ENCODE assay signal across 18 mouse cellular contexts in the genomic region with DNA sequence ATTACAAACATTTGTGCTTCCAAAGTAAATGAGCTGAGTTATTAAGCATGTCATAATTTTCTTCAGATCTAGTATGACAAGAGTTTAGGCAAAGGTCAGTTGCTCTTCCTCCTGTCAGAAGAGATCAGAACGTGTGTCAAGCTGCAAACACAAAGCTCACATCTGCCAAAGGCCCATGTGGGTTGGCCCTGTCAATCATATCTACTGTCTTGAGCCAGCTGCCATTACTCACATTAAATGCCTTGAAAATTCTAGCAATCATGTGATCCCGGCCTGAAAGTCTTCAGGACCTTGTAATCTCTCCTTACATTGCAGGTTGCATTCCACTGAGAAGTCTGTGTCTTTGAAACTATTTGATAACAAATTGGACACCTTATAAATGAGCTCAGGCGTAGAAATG.
A peak's percentile ranks its signal among the peaks of the same experiment; 100 is the strongest.
DNase-seq lines count a peak whose midpoint lies in the region; ATAC-seq and TF ChIP-seq lines count a peak whose summit lies in the region.
"Had no signal": no experiment of that assay in that cellular context is flagged by ENCODE, and none has a peak within 500 bp of the region (broad histone marks: within the 10 kb centered on the region; RNA-seq: fewer than 3 reads in every experiment).

No protein-coding gene starts in this region.

- TF ChIP-seq CTCF in thymus, adult 2 months (IDR thresholded peaks at IDR 0.05; ENCODE audit: borderline replicate concordance, control insufficient read depth, extremely low read depth, insufficient read depth, low read length, poor library complexity) = no peak

- no peak overlapping the region for H3K27ac ChIP-seq in kidney, embryonic 14.5 days (ENCODE audit: low read depth, low read length)
- no peak overlapping the region for H3K27ac ChIP-seq in embryonic facial prominence, embryonic 11.5 days (replicated peaks; ENCODE audit: low read depth, low read length)
- no peak overlapping the region for H3K27ac ChIP-seq in thymus, adult 2 months (ENCODE audit: control insufficient read depth, insufficient read depth, low read length)
- H3K27ac ChIP-seq: embryonic facial prominence, embryonic 12.5 days; forebrain, embryonic 15.5 days; heart, embryonic 13.5 days; hindbrain, embryonic 12.5 days had no signal

- 52% methylated on average over 3 of the region's 3 CpGs for WGBS in kidney, embryonic 14.5 days
- WGBS in embryonic facial prominence, embryonic 11.5 days = 55% methylated on average over 3 of the region's 3 CpGs
- WGBS in thymus, adult 2 months = 75% methylated on average over 3 of the region's 3 CpGs

- no peak overlapping the region for H3K4me3 ChIP-seq in kidney, embryonic 14.5 days (ENCODE audit: low read length)
- H3K4me3 ChIP-seq in embryonic facial prominence, embryonic 11.5 days (ENCODE audit: low read depth, low read length) = no peak overlapping the region
- no peak overlapping the region for H3K4me3 ChIP-seq in thymus, adult 2 months (ENCODE audit: control insufficient read depth, insufficient read depth, low read length)
- H3K4me3 ChIP-seq: embryonic facial prominence, embryonic 12.5 days; forebrain, embryonic 15.5 days; heart, embryonic 13.5 days; hindbrain, embryonic 12.5 days had no signal

- peak; percentile 68; the same call in 1 of the 2 replicates for ATAC-seq in kidney, embryonic 14.5 days (ENCODE audit: low FRiP score, low TSS enrichment)
- ATAC-seq in embryonic facial prominence, embryonic 11.5 days (replicated peaks; ENCODE audit: insufficient number of reproducible peaks, low FRiP score, low TSS enrichment, low read depth) = no peak
- ATAC-seq: forebrain, embryonic 15.5 days; hindbrain, embryonic 16.5 days had no signal

- H3K4me2 ChIP-seq in kidney, embryonic 14.5 days (replicated peaks; ENCODE audit: low read depth, low read length) = no peak overlapping the region
- H3K4me2 ChIP-seq in embryonic facial prominence, embryonic 11.5 days (ENCODE audit: low read depth, low read length) = no peak overlapping the region
- H3K4me2 ChIP-seq: embryonic facial prominence, embryonic 12.5 days; forebrain, embryonic 15.5 days; heart, embryonic 13.5 days; hindbrain, embryonic 12.5 days had no signal

- no peaks in the 10 kb centered on the region for H3K36me3 ChIP-seq in kidney, embryonic 14.5 days (ENCODE audit: control insufficient read depth, insufficient read depth, low read length)
- H3K36me3 ChIP-seq in embryonic facial prominence, embryonic 11.5 days (replicated peaks; ENCODE audit: control insufficient read depth, insufficient read depth, low read depth, low read length) = no peaks in the 10 kb centered on the region
- H3K36me3 ChIP-seq in thymus, adult 2 months (ENCODE audit: control insufficient read depth, insufficient read depth, low read length) = no peaks in the 10 kb centered on the region
- H3K36me3 ChIP-seq: embryonic facial prominence, embryonic 12.5 days; forebrain, embryonic 15.5 days; heart, embryonic 13.5 days; hindbrain, embryonic 12.5 days had no signal

- H3K27me3 ChIP-seq in kidney, embryonic 14.5 days (ENCODE audit: control insufficient read depth, insufficient read depth, low read length) = no peaks in the 10 kb centered on the region
- no peaks in the 10 kb centered on the region for H3K27me3 ChIP-seq in embryonic facial prominence, embryonic 11.5 days (ENCODE audit: control insufficient read depth, insufficient read depth, low read length)
- H3K27me3 ChIP-seq in thymus, adult 2 months (ENCODE audit: control insufficient read depth, insufficient read depth, low read length) = no peaks in the 10 kb centered on the region
- H3K27me3 ChIP-seq: embryonic facial prominence, embryonic 12.5 days; forebrain, embryonic 15.5 days; heart, embryonic 13.5 days; hindbrain, embryonic 12.5 days had no signal

- intact Hi-C loops in heart, postnatal 36 days (cut with DNase I) = no loop called here

- H3K9ac ChIP-seq in kidney, embryonic 14.5 days (ENCODE audit: low read depth, low read length) = no peak overlapping the region
- no peak overlapping the region for H3K9ac ChIP-seq in embryonic facial prominence, embryonic 11.5 days (replicated peaks; ENCODE audit: low read length)
- H3K9ac ChIP-seq: embryonic facial prominence, embryonic 12.5 days; forebrain, embryonic 15.5 days; heart, embryonic 13.5 days; hindbrain, embryonic 12.5 days had no signal

- TF ChIP-seq POLR2A in thymus, adult 2 months (IDR thresholded peaks at IDR 0.05; ENCODE audit: control insufficient read depth, extremely low read depth, insufficient read depth, low read length, poor library complexity) = no peak

- no peak for DNase-seq in kidney, adult 8-10 months
- DNase-seq in kidney, postnatal 4 days = peak; percentile 14 to 34
- no peak for DNase-seq in kidney, postnatal 36 days
- DNase-seq in embryonic facial prominence, embryonic 11.5 days (ENCODE audit: low spot score) = peak; percentile 15
- DNase-seq in thymus, adult 2 months = no peak
- no peak for DNase-seq in heart, postnatal 36 days
- DNase-seq: adrenal gland, postnatal 10 days; cerebellum, adult 18-20 months; cerebellum, adult 9-11 months; gastrocnemius, postnatal 36 days; heart, adult 11 months; heart, postnatal 4 days had no signal

- no peaks in the 10 kb centered on the region for H3K9me3 ChIP-seq in kidney, embryonic 14.5 days (ENCODE audit: control insufficient read depth, low read length)
- no peaks in the 10 kb centered on the region for H3K9me3 ChIP-seq in embryonic facial prominence, embryonic 11.5 days (replicated peaks; ENCODE audit: control insufficient read depth, low read length)
- H3K9me3 ChIP-seq: embryonic facial prominence, embryonic 12.5 days; forebrain, embryonic 15.5 days; hindbrain, embryonic 12.5 days had no signal

- no peaks in the 10 kb centered on the region for H3K4me1 ChIP-seq in kidney, embryonic 14.5 days (ENCODE audit: control insufficient read depth, insufficient read depth, low read length)
- no peaks in the 10 kb centered on the region for H3K4me1 ChIP-seq in embryonic facial prominence, embryonic 11.5 days (ENCODE audit: control insufficient read depth, insufficient read depth, low read length)
- no peaks in the 10 kb centered on the region for H3K4me1 ChIP-seq in thymus, adult 2 months (replicated peaks; ENCODE audit: control insufficient read depth, insufficient read depth, low read length)
- H3K4me1 ChIP-seq: embryonic facial prominence, embryonic 12.5 days; forebrain, embryonic 15.5 days; heart, embryonic 13.5 days; hindbrain, embryonic 12.5 days had no signal

Comparison
In these comparisons a context has a peak if more than half of its experiments do, and no peak if none do; other contexts are left out.
1. DNase-seq: peak in kidney, postnatal 4 days (2 of 2) and embryonic facial prominence, embryonic 11.5 days (single experiment); none in kidney, adult 8-10 months (0 of 2), kidney, postnatal 36 days (0 of 2), thymus, adult 2 months (single experiment) and heart, postnatal 36 days (0 of 2).